Mouse (Mus musculus) MEL-GATA-1-ER (cell line): ENCODE measurements at regions not wholly inside any gene's neighbourhood (a gene's known extent, or its start where the extent isn't known, plus 50 kb on each side); places are given as distances from the start of the nearest gene placed in this dataset.

Experiments
- DNase-seq: peaks from one replicate; pipeline ENCODE4 v3.0.0-alpha.2; 2012; ENCODE audit warnings: low read depth; ENCODE audit errors: extremely low read depth

DNA sequence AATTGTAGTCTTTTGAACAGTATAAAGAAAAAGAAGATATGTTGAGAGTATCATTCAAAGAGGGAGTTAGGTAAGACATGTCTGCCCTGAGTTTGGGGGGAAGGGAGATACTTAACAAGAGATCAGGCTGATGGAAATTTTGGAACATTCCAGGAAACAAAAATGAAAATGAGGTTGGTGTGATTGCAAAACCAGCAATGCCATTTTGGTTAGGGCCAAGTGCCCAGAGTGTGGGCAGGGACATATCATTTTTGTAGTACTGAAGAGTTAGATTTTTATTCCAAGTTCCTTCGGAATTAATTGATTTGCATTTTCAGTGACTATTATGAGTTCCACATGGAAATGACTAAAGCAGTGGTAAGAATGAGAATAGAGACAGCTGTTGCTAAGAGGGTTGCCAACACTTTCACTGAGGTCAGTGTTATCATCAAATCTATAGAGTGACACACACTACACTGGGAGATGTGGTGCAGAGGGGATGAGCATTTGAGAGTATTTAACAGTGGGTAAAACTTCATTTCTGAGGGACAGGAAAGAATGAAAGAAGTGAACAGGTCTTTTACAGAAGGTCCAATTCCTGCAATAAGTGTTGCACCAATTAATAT lies 105.1 kb upstream of the Erbb4 start:
- DNase-seq = no peak

- DNase-seq = no peak
Measured at GRCm38 (mm10) chr1:69202745-69203144, 94.9 kb upstream of the Erbb4 start.

- no peak for DNase-seq
Measured at GRCm38 (mm10) chr1:69165202-69165601, 57.3 kb upstream of the Erbb4 start.
